Mouse (Mus musculus) lung, adult 2 months (tissue): Measurements from ENCODE around the gene Cyp2s1.

Source experiments
- CTCF ChIP-seq: fragments of 200-500 bp; IDR thresholded peaks from 2 replicates; pipeline ENCODE4 v1.5.1; 2011; ENCODE audit warnings: mild to moderate bottlenecking, low read length, control low read depth; ENCODE audit not compliant: insufficient read depth
- POLR2A ChIP-seq: fragments of 200-500 bp; IDR thresholded peaks from 2 replicates; pipeline ENCODE4 v1.6.1; 2011; ENCODE audit warnings: low read depth, mild to moderate bottlenecking, control low read depth, low read length, borderline replicate concordance; ENCODE audit errors: extremely low read depth

- TF ChIP-seq CTCF: no peak
- TF ChIP-seq POLR2A: no peak
These were observed 24.2 kb upstream of the Cyp2s1 start for GRCm38 (mm10) chr7:25840908-25841307.
